Mouse (Mus musculus): ENCODE results near the gene Harbi1. TPM values are rescaled to one million over a fixed set of nuclear protein-coding genes. Genes with fewer than 3 reads are reported as not detected.
A peak's percentile ranks its signal among the peaks of the same experiment; 100 is the strongest.

The Harbi1 gene
- polyA plus RNA-seq, 1 experiment from 2014 or later, result 12.5 TPM

- Histone ChIP-seq H3K4me1 (ENCODE audit: control insufficient read depth, insufficient read depth, low read length) (no peaks in the 10 kb centered on the region; the same call in 1 of the 2 replicates), H3K27me3 (ENCODE audit: control insufficient read depth, insufficient read depth, low read length) (no peaks in the 10 kb centered on the region), H3K4me3 (ENCODE audit: low read depth, low read length) (no peak overlapping the region), H3K36me3 (ENCODE audit: control insufficient read depth, insufficient read depth, low read length) (no peaks in the 10 kb centered on the region), H3K9ac (ENCODE audit: low read depth, low read length) (no peak overlapping the region), H3K4me2 (no peak overlapping the region), H3K9me3 (replicated peaks; ENCODE audit: control insufficient read depth, low read length) (no peaks in the 10 kb centered on the region), H3K27ac (ENCODE audit: low read depth, low read length) (no peak overlapping the region)
- 91% methylated on average over 2 of the region's 2 CpGs for WGBS (ENCODE audit: insufficient replicate concordance)
- ATAC-seq (replicated peaks; ENCODE audit: insufficient number of reproducible peaks, low FRiP score, low TSS enrichment), result no peak
Observed at GRCm38 (mm10) chr2:91701366-91701765, 9.3 kb upstream of the Harbi1 start.

DNA sequence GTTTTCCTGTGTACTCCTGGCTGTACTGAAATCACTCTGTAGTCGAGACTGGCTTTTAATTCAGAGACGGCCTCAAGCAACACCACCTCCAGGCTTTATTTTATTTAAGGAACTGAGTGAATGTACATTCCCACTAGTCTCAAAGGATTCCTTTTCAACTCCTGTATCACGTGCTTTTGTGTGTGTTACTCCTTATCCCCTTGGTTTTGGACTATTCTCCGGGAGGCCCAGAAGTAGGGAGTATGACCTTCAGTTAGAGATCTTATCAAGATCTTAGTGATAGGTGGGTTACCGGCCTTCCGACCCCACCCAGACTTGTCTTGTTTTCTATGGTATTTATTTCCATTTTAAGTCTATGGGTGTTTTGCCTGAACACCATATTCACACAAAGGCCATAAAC is 4.9 kb upstream of the Harbi1 start:
- H3K4me2 ChIP-seq, result no peak overlapping the region
- no peak overlapping the region for H3K9ac ChIP-seq (ENCODE audit: low read depth, low read length)
- no peak overlapping the region for H3K27ac ChIP-seq (ENCODE audit: low read depth, low read length)
- ATAC-seq (replicated peaks; ENCODE audit: insufficient number of reproducible peaks, low FRiP score, low TSS enrichment), result no peak
- H3K36me3 ChIP-seq (ENCODE audit: control insufficient read depth, insufficient read depth, low read length), result no peaks in the 10 kb centered on the region
- no peaks in the 10 kb centered on the region for H3K9me3 ChIP-seq (replicated peaks; ENCODE audit: control insufficient read depth, low read length)
- H3K27me3 ChIP-seq (ENCODE audit: control insufficient read depth, insufficient read depth, low read length), result no peaks in the 10 kb centered on the region
- no peak overlapping the region for H3K4me3 ChIP-seq (ENCODE audit: low read depth, low read length)
- 82% methylated on average over 6 of the region's 6 CpGs for WGBS (ENCODE audit: insufficient replicate concordance)
- 0 out of 2 replicates have a peak, but pooled peaks cover 3% of the 10 kb centered on the region for H3K4me1 ChIP-seq (ENCODE audit: control insufficient read depth, insufficient read depth, low read length)

DNA sequence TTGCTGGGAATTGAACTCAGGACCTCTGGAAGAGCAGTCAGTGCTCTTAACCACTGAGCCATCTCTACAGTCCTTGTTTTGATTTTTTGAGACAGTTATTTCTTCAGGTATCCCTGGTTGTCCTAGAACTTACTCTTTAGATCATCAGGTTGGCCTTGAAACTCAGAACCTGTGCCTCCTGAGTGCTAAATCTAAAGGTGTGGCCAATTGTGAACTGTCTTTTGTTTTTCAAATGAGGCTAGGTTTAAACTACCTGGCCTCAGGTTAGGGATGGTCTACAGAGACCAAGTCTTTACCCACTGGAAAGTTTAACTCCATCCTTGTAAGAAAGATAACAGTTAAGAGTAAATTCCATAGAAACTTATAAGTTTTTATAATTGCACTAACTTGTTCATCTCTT is 4.2 kb upstream of the Harbi1 start:
- no peak for ATAC-seq (replicated peaks; ENCODE audit: insufficient number of reproducible peaks, low FRiP score, low TSS enrichment)
- Histone ChIP-seq H3K27me3 (ENCODE audit: control insufficient read depth, insufficient read depth, low read length) (no peaks in the 10 kb centered on the region), H3K27ac (ENCODE audit: low read depth, low read length) (no peak overlapping the region), H3K9ac (ENCODE audit: low read depth, low read length) (no peak overlapping the region), H3K4me2 (no peak overlapping the region), H3K9me3 (replicated peaks; ENCODE audit: control insufficient read depth, low read length) (no peaks in the 10 kb centered on the region), H3K36me3 (ENCODE audit: control insufficient read depth, insufficient read depth, low read length) (no peaks in the 10 kb centered on the region), H3K4me3 (ENCODE audit: low read depth, low read length) (no peak overlapping the region), H3K4me1 (ENCODE audit: control insufficient read depth, insufficient read depth, low read length) (0 out of 2 replicates have a peak, but pooled peaks cover 5% of the 10 kb centered on the region)

GRCm38 (mm10) chr2:91708361-91708760 is 2.3 kb upstream of the Harbi1 start:
- 83% methylated on average over 6 of the region's 6 CpGs for WGBS (ENCODE audit: insufficient replicate concordance)
- 0 out of 2 replicates have a peak, but pooled peaks cover 7% of the 10 kb centered on the region for H3K4me1 ChIP-seq (ENCODE audit: control insufficient read depth, insufficient read depth, low read length)

GRCm38 (mm10) chr2:91711256-91711925 is 739 bp downstream of the Harbi1 start:
- Histone ChIP-seq H3K9ac (ENCODE audit: low read depth, low read length) (peak overlapping the region; percentile 86), H3K4me3 (ENCODE audit: low read depth, low read length) (peak overlapping the region; percentile 81), H3K4me1 (ENCODE audit: control insufficient read depth, insufficient read depth, low read length) (0 out of 2 replicates have a peak, but pooled peaks cover 7% of the 10 kb centered on the region), H3K27me3 (ENCODE audit: control insufficient read depth, insufficient read depth, low read length) (no peaks in the 10 kb centered on the region), H3K9me3 (replicated peaks; ENCODE audit: control insufficient read depth, low read length) (no peaks in the 10 kb centered on the region), H3K4me2 (peak overlapping the region; percentile 66), H3K27ac (ENCODE audit: low read depth, low read length) (peak overlapping the region; percentile 79), H3K36me3 (ENCODE audit: control insufficient read depth, insufficient read depth, low read length) (no peaks in the 10 kb centered on the region; the same call in 1 of the 2 replicates)
- ATAC-seq (replicated peaks; ENCODE audit: insufficient number of reproducible peaks, low FRiP score, low TSS enrichment), result no peak
- WGBS (ENCODE audit: insufficient replicate concordance), result 3% methylated on average over 8 of the region's 8 CpGs

More at GRCm38 (mm10) chr2:91708361-91708760, 2.3 kb upstream of the Harbi1 start:
- no peak for ATAC-seq (replicated peaks; ENCODE audit: insufficient number of reproducible peaks, low FRiP score, low TSS enrichment)
- no peak overlapping the region for H3K4me2 ChIP-seq
- no peaks in the 10 kb centered on the region; the same call in 1 of the 2 replicates for H3K36me3 ChIP-seq (ENCODE audit: control insufficient read depth, insufficient read depth, low read length)
- no peaks in the 10 kb centered on the region for H3K27me3 ChIP-seq (ENCODE audit: control insufficient read depth, insufficient read depth, low read length)
- no peak overlapping the region for H3K9ac ChIP-seq (ENCODE audit: low read depth, low read length)
- no peak overlapping the region for H3K4me3 ChIP-seq (ENCODE audit: low read depth, low read length)
- H3K9me3 ChIP-seq (replicated peaks; ENCODE audit: control insufficient read depth, low read length), result no peaks in the 10 kb centered on the region
- no peak overlapping the region for H3K27ac ChIP-seq (ENCODE audit: low read depth, low read length)

GRCm38 (mm10) chr2:91714921-91715320 is 4.3 kb downstream of the Harbi1 start:
- H3K36me3 ChIP-seq (ENCODE audit: control insufficient read depth, insufficient read depth, low read length), result no peaks in the 10 kb centered on the region; the same call in 1 of the 2 replicates
- 73% methylated on average over 1 of the region's 1 CpGs for WGBS (ENCODE audit: insufficient replicate concordance)
- no peak overlapping the region for H3K4me3 ChIP-seq (ENCODE audit: low read depth, low read length)
- no peaks in the 10 kb centered on the region for H3K27me3 ChIP-seq (ENCODE audit: control insufficient read depth, insufficient read depth, low read length)
- no peak for ATAC-seq (replicated peaks; ENCODE audit: insufficient number of reproducible peaks, low FRiP score, low TSS enrichment)
- 0 out of 2 replicates have a peak, but pooled peaks cover 4% of the 10 kb centered on the region for H3K4me1 ChIP-seq (ENCODE audit: control insufficient read depth, insufficient read depth, low read length)
- no peaks in the 10 kb centered on the region for H3K9me3 ChIP-seq (replicated peaks; ENCODE audit: control insufficient read depth, low read length)
- H3K4me2 ChIP-seq, result no peak overlapping the region
- no peak overlapping the region for H3K27ac ChIP-seq (ENCODE audit: low read depth, low read length)
- no peak overlapping the region for H3K9ac ChIP-seq (ENCODE audit: low read depth, low read length)

DNA sequence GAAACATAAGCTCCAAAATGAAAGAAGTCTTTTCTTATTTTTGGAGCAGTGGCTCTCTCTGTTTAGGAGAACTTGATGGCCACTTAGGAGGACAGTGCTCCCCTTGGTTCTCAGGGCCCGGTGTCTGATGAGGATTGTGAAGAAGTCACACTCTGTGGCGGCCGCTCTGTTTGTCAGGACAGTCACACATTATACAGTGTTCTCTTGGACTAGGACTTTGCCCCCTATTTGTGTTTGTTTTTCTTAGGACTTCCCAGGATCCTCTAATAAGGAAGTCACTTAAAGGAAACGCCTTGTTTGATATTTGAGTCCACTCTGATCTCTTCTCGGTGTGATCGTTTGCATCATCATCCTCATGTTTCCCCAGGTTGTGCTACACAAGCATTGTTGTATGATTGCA is 7.6 kb downstream of the Harbi1 start:
- Histone ChIP-seq H3K9ac (ENCODE audit: low read depth, low read length) (no peak overlapping the region), H3K27ac (ENCODE audit: low read depth, low read length) (no peak overlapping the region), H3K36me3 (ENCODE audit: control insufficient read depth, insufficient read depth, low read length) (no peaks in the 10 kb centered on the region), H3K4me1 (ENCODE audit: control insufficient read depth, insufficient read depth, low read length) (no peaks in the 10 kb centered on the region), H3K4me2 (no peak overlapping the region), H3K27me3 (ENCODE audit: control insufficient read depth, insufficient read depth, low read length) (no peaks in the 10 kb centered on the region), H3K9me3 (replicated peaks; ENCODE audit: control insufficient read depth, low read length) (no peaks in the 10 kb centered on the region), H3K4me3 (ENCODE audit: low read depth, low read length) (no peak overlapping the region)
- WGBS (ENCODE audit: insufficient replicate concordance), result 80% methylated on average over 6 of the region's 6 CpGs
- ATAC-seq (replicated peaks; ENCODE audit: insufficient number of reproducible peaks, low FRiP score, low TSS enrichment), result no peak

GRCm38 (mm10) chr2:91723382-91723781 is 12.7 kb downstream of the Harbi1 start:
- no peak overlapping the region for H3K4me2 ChIP-seq

GRCm38 (mm10) chr2:91723951-91724350 is 13.3 kb downstream of the Harbi1 start:
- H3K27ac ChIP-seq (ENCODE audit: low read depth, low read length), result no peak overlapping the region
- no peaks in the 10 kb centered on the region for H3K4me1 ChIP-seq (ENCODE audit: control insufficient read depth, insufficient read depth, low read length)
- no peak overlapping the region for H3K4me2 ChIP-seq
- no peak for ATAC-seq (replicated peaks; ENCODE audit: insufficient number of reproducible peaks, low FRiP score, low TSS enrichment)
- H3K27me3 ChIP-seq (ENCODE audit: control insufficient read depth, insufficient read depth, low read length), result no peaks in the 10 kb centered on the region
- no peak overlapping the region for H3K9ac ChIP-seq (ENCODE audit: low read depth, low read length)
- H3K36me3 ChIP-seq (ENCODE audit: control insufficient read depth, insufficient read depth, low read length), result no peaks in the 10 kb centered on the region
- H3K4me3 ChIP-seq (ENCODE audit: low read depth, low read length), result no peak overlapping the region
- H3K9me3 ChIP-seq (replicated peaks; ENCODE audit: control insufficient read depth, low read length), result no peaks in the 10 kb centered on the region

More at GRCm38 (mm10) chr2:91723382-91723781, 12.7 kb downstream of the Harbi1 start:
- H3K4me1 ChIP-seq (ENCODE audit: control insufficient read depth, insufficient read depth, low read length), result no peaks in the 10 kb centered on the region
- H3K27ac ChIP-seq (ENCODE audit: low read depth, low read length), result no peak overlapping the region
- no peaks in the 10 kb centered on the region for H3K9me3 ChIP-seq (replicated peaks; ENCODE audit: control insufficient read depth, low read length)
- no peaks in the 10 kb centered on the region for H3K36me3 ChIP-seq (ENCODE audit: control insufficient read depth, insufficient read depth, low read length)
- no peaks in the 10 kb centered on the region for H3K27me3 ChIP-seq (ENCODE audit: control insufficient read depth, insufficient read depth, low read length)
- no peak overlapping the region for H3K4me3 ChIP-seq (ENCODE audit: low read depth, low read length)
- ATAC-seq (replicated peaks; ENCODE audit: insufficient number of reproducible peaks, low FRiP score, low TSS enrichment), result no peak
- no peak overlapping the region for H3K9ac ChIP-seq (ENCODE audit: low read depth, low read length)
- 64% methylated on average over 4 of the region's 4 CpGs for whole genome bisulfite sequencing (ENCODE audit: insufficient replicate concordance)
